Mouse (Mus musculus) liver, embryonic 13.5 days (tissue): ENCODE measurements around the gene Fsip1. TPM values are rescaled to one million over a fixed set of nuclear protein-coding genes. Genes with fewer than 3 reads are reported as not detected.
A peak's percentile ranks its signal among the peaks of the same experiment; 100 is the strongest.

Experiments used
- ATAC-seq: fragments of 200-750 bp; cut with Nextera tagmentation; 2 replicates; pipeline ENCODE4 v1.8.0; 2017; ENCODE audit warnings: low read depth, mild to moderate bottlenecking, moderate number of reproducible peaks, moderate library complexity
- DNase-seq: peaks from one replicate; pipeline ENCODE4 v3.0.0; 2022
- H3K27ac ChIP-seq: fragments of 300-500 bp; sonication (generic); 2 replicates; pipeline ENCODE4 v1.5.1; 2015; ENCODE audit warnings: moderate library complexity, mild to moderate bottlenecking, inconsistent platforms
- H3K27me3 ChIP-seq: fragments of 300-500 bp; sonication (generic); 2 replicates; pipeline ENCODE4 v1.6.1; 2015; ENCODE audit warnings: mild to moderate bottlenecking, inconsistent platforms
- H3K36me3 ChIP-seq: fragments of 300-500 bp; sonication (generic); 2 replicates; pipeline ENCODE4 v1.6.1; 2015; ENCODE audit warnings: mild to moderate bottlenecking, inconsistent platforms
- H3K4me1 ChIP-seq: fragments of 300-500 bp; sonication (generic); replicated peaks from 2 replicates; pipeline ENCODE4 v1.6.1; 2015; ENCODE audit warnings: inconsistent platforms
- H3K4me2 ChIP-seq: fragments of 300-500 bp; sonication (generic); 2 replicates; pipeline ENCODE4 v1.6.1; 2015; ENCODE audit warnings: inconsistent platforms, mild to moderate bottlenecking, moderate library complexity
- H3K4me3 ChIP-seq: fragments of 300-500 bp; sonication (generic); replicated peaks from 2 replicates; pipeline ENCODE4 v1.5.1; 2015; ENCODE audit warnings: mild to moderate bottlenecking, inconsistent platforms
- H3K9ac ChIP-seq: fragments of 300-500 bp; sonication (generic); 2 replicates; pipeline ENCODE4 v1.6.1; 2015; ENCODE audit warnings: mild to moderate bottlenecking, inconsistent platforms
- H3K9me3 ChIP-seq: fragments of 300-500 bp; sonication (generic); replicated peaks from 2 replicates; pipeline ENCODE4 v1.6.1; 2016; ENCODE audit warnings: inconsistent platforms
- WGBS: fragments of 180-500 bp; shearing (Covaris S2); methylation state at CpG from one replicate; pipeline ENCODE4 v1.1.7; 2015; ENCODE audit not compliant: insufficient replicate concordance; 5-methylcytosine and 5-hydroxymethylcytosine counted together
- polyA plus RNA-seq: library from polyadenylated mRNA; unstranded; fragments of >200 nt; fragmentation: Nextera tagmentation; extraction: Ambion mirVana; gene quantifications from 2 replicates; pipeline ENCODE4 v1.2.1, GENCODE M21; 2015

Fsip1 gene
- polyA plus RNA-seq, 1 experiment from 2014 or later: 0.13 TPM

DNA sequence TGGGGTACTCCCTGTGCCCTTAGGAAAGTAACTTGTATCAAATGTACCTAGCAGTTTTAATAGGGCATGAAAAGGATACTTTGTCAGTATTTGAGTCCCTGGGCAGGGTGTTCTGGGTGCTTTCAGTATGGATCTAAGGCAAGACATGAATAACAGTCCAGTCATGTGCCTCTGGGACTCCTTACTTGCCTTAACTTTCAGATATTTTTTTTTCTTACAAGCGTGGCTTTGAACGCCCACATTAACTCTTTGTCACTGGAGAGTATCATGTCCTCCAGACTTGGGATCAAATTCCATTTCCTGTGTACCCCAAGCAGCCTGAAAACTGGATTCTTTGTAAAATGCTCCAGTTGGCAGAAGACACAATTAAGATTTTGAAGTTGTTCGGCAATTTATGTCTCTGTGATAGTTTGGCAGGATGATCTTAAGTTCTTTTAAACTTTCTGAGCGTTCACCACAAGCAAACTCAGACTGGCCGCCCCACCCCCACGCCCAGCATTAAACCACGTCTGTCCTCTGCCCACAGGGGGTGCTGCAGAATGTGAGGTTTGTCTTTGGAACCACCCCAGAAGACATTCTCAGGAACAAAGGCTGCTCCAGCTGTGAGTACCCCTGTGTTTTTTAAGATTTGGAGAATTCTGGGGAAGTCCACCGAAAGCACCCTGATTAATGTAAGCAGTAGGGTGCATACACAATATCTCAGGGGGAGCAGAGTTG, 142.8 kb downstream of the Fsip1 start:
- DNase-seq: no peak
- no peak for ATAC-seq
- no peak overlapping the region for H3K4me2 ChIP-seq
- no peaks in the 10 kb centered on the region for H3K36me3 ChIP-seq
- H3K27me3 ChIP-seq: peaks cover 20% of the 10 kb centered on the region
- H3K9ac ChIP-seq: no peak overlapping the region
- H3K9me3 ChIP-seq: no peaks in the 10 kb centered on the region
- WGBS: 42% methylated on average over 8 of the region's 8 CpGs
- H3K27ac ChIP-seq: no peak overlapping the region
- H3K4me1 ChIP-seq: no peaks in the 10 kb centered on the region
- H3K4me3 ChIP-seq: 0 out of 2 replicates have a peak overlapping the region, but pooled peaks have one; percentile 6

DNA sequence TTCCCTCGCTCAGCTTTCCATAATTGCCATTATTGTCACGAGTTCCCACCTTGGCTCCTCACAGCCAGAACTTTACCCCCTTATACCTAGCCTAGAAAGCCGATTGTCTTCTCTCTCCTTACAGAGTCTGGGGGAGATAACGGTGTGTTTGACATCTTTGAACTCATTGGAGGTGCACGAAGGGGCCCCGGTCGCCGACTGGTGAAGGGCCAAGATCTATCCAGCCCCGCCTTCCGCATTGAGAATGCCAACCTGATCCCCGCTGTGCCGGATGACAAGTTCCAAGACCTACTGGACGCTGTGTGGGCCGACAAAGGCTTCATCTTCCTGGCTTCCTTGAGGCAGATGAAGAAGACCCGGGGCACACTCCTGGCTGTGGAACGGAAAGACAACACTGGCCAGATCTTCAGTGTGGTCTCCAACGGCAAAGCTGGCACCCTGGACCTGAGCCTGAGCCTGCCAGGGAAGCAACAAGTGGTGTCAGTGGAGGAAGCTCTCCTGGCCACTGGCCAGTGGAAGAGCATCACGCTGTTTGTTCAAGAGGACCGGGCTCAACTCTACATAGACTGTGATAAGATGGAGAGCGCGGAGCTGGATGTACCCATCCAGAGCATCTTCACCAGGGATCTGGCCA, 143.8 kb downstream of the Fsip1 start:
- Histone ChIP-seq H3K9ac (no peak overlapping the region), H3K27ac (no peak overlapping the region; the same call in 1 of the 2 replicates), H3K36me3 (no peaks in the 10 kb centered on the region), H3K4me3 (peak overlapping the region; percentile 46), H3K27me3 (peaks cover 20% of the 10 kb centered on the region), H3K4me2 (0 out of 2 replicates have a peak overlapping the region, but pooled peaks have one; percentile 70), H3K9me3 (no peaks in the 10 kb centered on the region), H3K4me1 (no peaks in the 10 kb centered on the region)
- 56% methylated on average over 21 of the region's 21 CpGs for WGBS
- no peak for DNase-seq
- no peak for ATAC-seq

DNA sequence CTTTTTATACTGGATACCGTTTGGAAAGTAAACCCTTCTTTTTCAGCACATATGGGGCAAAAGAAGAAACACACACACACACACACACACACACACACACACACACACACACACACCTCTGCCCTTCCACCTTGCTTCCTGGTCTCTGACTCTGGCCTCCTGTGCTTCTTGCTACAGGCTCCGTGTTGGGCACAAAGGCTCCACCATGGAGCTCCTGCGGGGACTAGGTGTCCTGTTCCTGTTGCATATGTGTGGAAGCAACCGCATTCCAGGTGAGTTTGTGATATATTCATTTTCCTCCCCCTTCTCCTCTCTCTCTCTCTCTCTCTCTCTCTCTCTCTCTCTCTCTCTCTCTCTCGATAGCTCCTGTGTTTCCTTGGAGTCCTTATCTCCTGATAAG, 144.3 kb downstream of the Fsip1 start:
- Histone ChIP-seq H3K9ac (0 out of 2 replicates have a peak overlapping the region, but pooled peaks have one; percentile 9), H3K27me3 (peaks cover 20% of the 10 kb centered on the region), H3K9me3 (no peaks in the 10 kb centered on the region), H3K4me2 (peak overlapping the region; percentile 70; the same call in 1 of the 2 replicates), H3K27ac (no peak overlapping the region), H3K4me3 (peak overlapping the region; percentile 46), H3K36me3 (no peaks in the 10 kb centered on the region), H3K4me1 (no peaks in the 10 kb centered on the region)
- DNase-seq (no peak), ATAC-seq (no peak)
- WGBS: 24% methylated on average over 5 of the region's 5 CpGs

DNA sequence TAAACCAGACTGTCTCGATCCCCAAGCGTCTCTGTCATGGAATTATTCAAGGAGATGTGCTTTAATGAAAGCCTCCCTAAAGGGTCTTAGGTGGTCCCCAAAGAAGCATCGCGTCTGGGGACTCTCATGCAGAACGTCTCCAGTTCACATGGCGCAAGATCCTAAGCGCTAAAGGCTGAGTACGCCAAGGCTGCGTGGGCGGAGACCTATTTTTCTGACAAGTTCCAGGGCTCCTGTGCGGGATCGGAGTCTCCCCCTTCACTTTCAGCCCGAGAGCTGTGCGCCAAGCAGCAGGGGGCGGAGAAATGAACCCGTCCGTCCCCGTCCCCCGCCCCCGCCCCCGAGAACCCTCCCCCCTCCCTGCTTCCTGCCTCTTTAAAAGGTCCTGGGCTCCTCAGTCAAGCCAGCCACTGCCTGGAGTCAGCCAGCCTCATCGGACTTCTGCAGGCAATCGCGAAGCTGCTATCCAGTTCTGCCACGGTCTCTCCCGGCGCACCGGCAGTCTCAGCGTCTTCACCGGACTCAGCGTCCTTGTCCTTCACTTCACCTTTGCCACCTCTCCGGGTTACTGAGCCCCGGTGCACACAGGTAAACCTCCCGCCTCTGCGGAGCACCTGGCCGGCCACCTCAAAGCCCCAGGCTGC, 145.2 kb downstream of the Fsip1 start, which contains the start of gene Thbs1:
Gene Thbs1 (plus strand): TSS at position 389 of the 644 bp plus-strand sequence.
- no peaks in the 10 kb centered on the region for H3K36me3 ChIP-seq
- ATAC-seq (peak; percentile 64), DNase-seq (no peak)
- H3K9ac ChIP-seq: peak within 1 kb of the TSS; percentile 49; the same call in 1 of the 2 replicates
- no peaks in the 10 kb centered on the region for H3K9me3 ChIP-seq
- H3K4me3 ChIP-seq: peak within 1 kb of the TSS; percentile 46
- peak within 1 kb of the TSS; percentile 70 for H3K4me2 ChIP-seq
- H3K27ac ChIP-seq: no peak within 1 kb of the TSS
- H3K27me3 ChIP-seq: peaks cover 20% of the 10 kb centered on the region
- no peaks in the 10 kb centered on the region for H3K4me1 ChIP-seq
- under 1% methylated on average over 35 of the region's 36 CpGs for WGBS

DNA sequence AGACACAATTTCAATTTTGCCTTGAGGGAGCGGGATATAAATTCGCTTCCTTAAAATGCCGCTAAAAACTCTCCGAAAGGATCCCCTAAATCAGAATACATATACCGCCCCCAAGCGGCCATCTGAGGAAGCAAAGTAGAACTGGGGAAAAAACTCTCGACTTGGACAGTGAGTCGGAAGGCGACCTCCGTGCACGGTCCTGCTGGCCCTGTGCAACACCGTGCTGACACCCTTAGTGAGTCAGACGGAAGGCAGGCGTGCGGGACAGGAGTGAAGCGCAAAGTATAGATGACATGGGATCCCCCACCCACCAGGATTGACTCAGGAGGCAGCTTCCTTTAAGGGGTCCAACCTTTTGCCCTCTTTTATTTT, 145.7 kb downstream of the Fsip1 start:
- Histone ChIP-seq H3K4me3 (peak overlapping the region; percentile 46), H3K9ac (peak overlapping the region; percentile 36; the same call in 1 of the 2 replicates), H3K9me3 (no peaks in the 10 kb centered on the region), H3K4me2 (peak overlapping the region; percentile 70), H3K27me3 (peaks cover 20% of the 10 kb centered on the region), H3K36me3 (no peaks in the 10 kb centered on the region), H3K4me1 (no peaks in the 10 kb centered on the region), H3K27ac (no peak overlapping the region)
- 3% methylated on average over 16 of the region's 16 CpGs for WGBS
- ATAC-seq (peak; percentile 60; the same call in 1 of the 2 replicates), DNase-seq (peak; percentile 46)

DNA sequence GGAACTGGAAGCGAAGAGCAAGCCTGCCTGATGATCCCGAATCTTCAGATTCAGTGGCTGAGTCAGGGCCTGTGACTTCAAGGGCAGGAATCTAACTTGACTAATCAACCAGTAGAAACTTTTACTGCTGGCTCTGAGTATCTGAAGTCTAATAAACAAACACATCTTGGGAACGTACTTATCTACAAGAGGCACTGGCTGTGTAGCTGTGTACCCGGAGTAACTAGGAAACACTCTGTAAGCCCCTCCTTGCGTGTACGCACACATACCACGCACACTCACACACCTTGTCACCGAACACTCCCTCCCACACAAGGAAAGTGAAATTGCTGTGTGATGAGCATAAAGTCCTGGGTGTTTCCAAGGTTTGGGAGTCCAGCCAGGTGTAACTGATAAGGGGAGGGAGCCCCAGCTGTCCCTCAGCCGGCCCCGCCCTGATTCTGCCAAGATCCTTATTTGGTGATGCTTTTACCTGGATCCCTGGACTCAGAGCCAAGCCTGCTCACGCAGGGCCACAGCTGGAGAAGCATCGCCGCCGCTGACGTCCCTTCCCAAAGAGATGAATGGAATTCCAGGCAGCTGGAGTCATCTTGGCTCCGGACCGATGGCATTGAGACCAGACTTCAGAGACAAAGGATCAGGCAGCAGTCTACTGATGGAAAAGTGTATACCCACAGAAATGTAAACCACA, 146.4 kb downstream of the Fsip1 start:
- no peak overlapping the region for H3K9ac ChIP-seq
- peaks cover 20% of the 10 kb centered on the region for H3K27me3 ChIP-seq
- no peaks in the 10 kb centered on the region for H3K4me1 ChIP-seq
- no peak for ATAC-seq
- WGBS: 39% methylated on average over 17 of the region's 17 CpGs
- no peak overlapping the region for H3K27ac ChIP-seq
- no peaks in the 10 kb centered on the region for H3K9me3 ChIP-seq
- H3K36me3 ChIP-seq: no peaks in the 10 kb centered on the region
- no peak for DNase-seq
- no peak overlapping the region for H3K4me3 ChIP-seq
- peak overlapping the region; percentile 70 for H3K4me2 ChIP-seq

DNA sequence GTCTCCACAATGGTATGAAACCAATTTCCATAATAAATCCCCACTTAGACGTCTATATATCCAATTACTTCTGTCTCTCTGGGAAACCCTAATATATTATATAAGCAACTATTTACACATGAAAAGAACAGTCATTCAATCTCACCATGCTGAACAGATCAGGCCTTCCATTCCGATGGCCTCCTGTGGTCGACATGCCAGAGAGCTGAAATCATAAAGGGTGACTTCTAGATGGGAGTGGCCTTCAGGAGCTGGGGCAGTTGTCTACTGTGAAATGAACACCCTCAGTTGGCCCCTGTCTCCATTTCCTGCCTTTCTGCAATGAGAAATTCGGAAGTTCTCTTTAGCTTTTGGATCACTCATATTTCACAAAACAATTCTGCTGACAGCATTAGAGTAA, 154.6 kb downstream of the Fsip1 start:
- DNase-seq (no peak), ATAC-seq (no peak)
- Histone ChIP-seq H3K27me3 (no peaks in the 10 kb centered on the region), H3K4me3 (no peak overlapping the region), H3K27ac (no peak overlapping the region), H3K9me3 (no peaks in the 10 kb centered on the region), H3K4me1 (no peaks in the 10 kb centered on the region), H3K9ac (no peak overlapping the region), H3K4me2 (no peak overlapping the region), H3K36me3 (no peaks in the 10 kb centered on the region)
- 55% methylated on average over 4 of the region's 4 CpGs for WGBS

DNA sequence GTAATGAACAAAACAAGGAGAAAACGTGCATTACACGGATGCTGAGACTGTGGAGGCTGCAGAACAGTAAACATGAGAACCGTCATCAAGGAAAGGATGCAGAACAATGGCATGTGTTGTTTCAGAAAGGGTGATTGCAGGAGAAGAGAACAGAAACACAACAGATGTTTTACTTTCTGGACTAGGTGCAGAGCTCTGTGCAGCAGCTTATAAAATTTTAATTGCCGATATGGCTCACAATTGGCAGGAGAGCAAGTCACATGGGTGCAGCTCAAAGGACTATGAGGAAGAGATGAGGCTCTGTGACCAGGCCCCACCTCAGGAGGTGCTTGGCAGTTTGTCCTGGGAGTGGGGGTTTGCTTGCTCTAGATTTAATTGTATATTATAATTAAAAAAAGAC, 157.7 kb downstream of the Fsip1 start:
- DNase-seq (no peak), ATAC-seq (no peak)
- Histone ChIP-seq H3K4me2 (no peak overlapping the region), H3K4me3 (no peak overlapping the region), H3K4me1 (no peaks in the 10 kb centered on the region), H3K9ac (no peak overlapping the region), H3K27me3 (no peaks in the 10 kb centered on the region), H3K9me3 (no peaks in the 10 kb centered on the region), H3K27ac (no peak overlapping the region), H3K36me3 (no peaks in the 10 kb centered on the region)
- 78% methylated on average over 4 of the region's 4 CpGs for WGBS

DNA sequence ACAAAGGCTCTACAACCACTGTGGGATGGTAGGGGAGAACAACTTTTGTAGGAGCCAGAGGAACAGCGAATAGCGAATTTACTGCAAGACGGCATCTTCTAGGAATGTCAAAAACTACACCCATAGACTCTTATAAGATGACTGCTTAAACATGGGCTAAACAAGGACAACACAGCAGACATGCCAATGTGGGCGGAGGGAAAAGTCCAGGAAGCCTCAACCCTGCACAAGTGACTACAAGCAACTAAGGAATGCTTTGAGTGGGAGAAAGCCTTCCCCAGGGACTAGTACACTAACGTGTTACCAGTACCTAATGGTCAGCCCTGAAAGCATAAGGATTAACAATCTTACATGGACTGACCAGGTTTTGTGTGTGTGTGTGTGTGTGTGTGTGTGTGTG, 165.5 kb downstream of the Fsip1 start:
- no peaks in the 10 kb centered on the region for H3K27me3 ChIP-seq
- no peak overlapping the region for H3K4me3 ChIP-seq
- no peaks in the 10 kb centered on the region for H3K9me3 ChIP-seq
- H3K36me3 ChIP-seq: no peaks in the 10 kb centered on the region
- H3K9ac ChIP-seq: no peak overlapping the region
- ATAC-seq (no peak), DNase-seq (no peak)
- no peak overlapping the region for H3K27ac ChIP-seq
- H3K4me2 ChIP-seq: no peak overlapping the region
- whole genome bisulfite sequencing: 69% methylated on average over 5 of the region's 5 CpGs
- H3K4me1 ChIP-seq: no peaks in the 10 kb centered on the region

DNA sequence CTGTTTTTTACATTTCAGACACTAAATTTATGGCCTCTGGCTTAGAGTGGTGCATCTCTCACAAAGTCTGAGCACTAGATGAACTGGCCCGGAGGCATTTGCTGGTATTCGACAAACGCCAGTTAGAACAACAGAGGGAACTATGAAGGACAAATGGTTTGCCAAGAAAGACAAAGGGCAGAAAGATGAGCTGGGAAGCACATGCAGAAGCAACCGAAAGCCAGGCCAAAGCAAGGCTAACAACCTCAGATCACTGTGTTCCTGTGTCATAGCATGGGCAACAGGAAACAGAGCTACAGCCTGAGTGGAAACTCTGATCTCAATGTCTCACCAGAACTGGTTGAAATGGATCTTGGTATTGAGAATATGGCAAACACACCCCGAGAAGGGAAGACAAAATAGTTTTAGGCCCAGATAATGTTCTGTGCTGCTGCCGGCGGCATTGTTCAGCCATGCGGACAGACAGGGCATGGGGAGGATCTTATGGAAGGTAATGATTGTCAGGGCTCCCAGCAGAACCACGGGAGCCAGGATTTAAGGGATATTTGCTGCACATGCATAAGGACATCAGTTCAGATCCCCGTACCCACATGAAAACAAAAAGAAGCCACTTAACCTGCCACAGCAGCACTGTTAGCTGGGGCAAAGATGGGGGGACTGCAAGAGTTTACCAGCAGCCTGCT, 169.6 kb downstream of the Fsip1 start:
- H3K36me3 ChIP-seq: no peaks in the 10 kb centered on the region
- H3K4me2 ChIP-seq: no peak overlapping the region
- H3K9ac ChIP-seq: no peak overlapping the region
- H3K4me3 ChIP-seq: no peak overlapping the region
- no peaks in the 10 kb centered on the region for H3K4me1 ChIP-seq
- WGBS: 64% methylated on average over 10 of the region's 10 CpGs
- H3K9me3 ChIP-seq: no peaks in the 10 kb centered on the region
- no peaks in the 10 kb centered on the region for H3K27me3 ChIP-seq
- ATAC-seq: no peak
- no peak for DNase-seq
- no peak overlapping the region for H3K27ac ChIP-seq
